Mouse (Mus musculus) hindbrain, embryonic 16.5 days (tissue): ENCODE measurements around the gene Slco4a1. TPM values are rescaled to one million over a fixed set of nuclear protein-coding genes. Genes with fewer than 3 reads are reported as not detected.

Experiments
- ATAC-seq: fragments of 200-750 bp; cut with Nextera tagmentation; 2 replicates; pipeline ENCODE4 v1.8.0; 2017; ENCODE audit warnings: moderate TSS enrichment, moderate library complexity
- H3K27ac ChIP-seq: fragments of 300-500 bp; sonication (generic); 2 replicates; pipeline ENCODE4 v1.5.1; 2014; ENCODE audit warnings: low read depth, mild to moderate bottlenecking, control low read depth, low read length, moderate library complexity
- H3K27me3 ChIP-seq: fragments of 300-500 bp; sonication (generic); replicated peaks from 2 replicates; pipeline ENCODE4 v1.6.1; 2014; ENCODE audit warnings: low read length; ENCODE audit not compliant: control insufficient read depth, insufficient read depth
- H3K36me3 ChIP-seq: fragments of 300-500 bp; sonication (generic); 2 replicates; pipeline ENCODE4 v1.6.1; 2014; ENCODE audit warnings: mild to moderate bottlenecking, low read length, moderate library complexity, mixed read lengths; ENCODE audit not compliant: control insufficient read depth, insufficient read depth
- H3K4me1 ChIP-seq: fragments of 300-500 bp; sonication (generic); 2 replicates; pipeline ENCODE4 v1.6.1; 2014; ENCODE audit warnings: low read depth, low read length; ENCODE audit not compliant: control insufficient read depth, insufficient read depth
- H3K4me2 ChIP-seq: fragments of 300-500 bp; sonication (generic); 2 replicates; pipeline ENCODE4 v1.6.1; 2014; ENCODE audit warnings: mild to moderate bottlenecking, low read length, control low read depth, moderate library complexity
- H3K4me3 ChIP-seq: fragments of 300-500 bp; sonication (generic); 2 replicates; pipeline ENCODE4 v1.5.1; 2014; ENCODE audit warnings: mild to moderate bottlenecking, low read length, control low read depth, moderate library complexity
- H3K9ac ChIP-seq: fragments of 300-500 bp; sonication (generic); 2 replicates; pipeline ENCODE4 v1.6.1; 2014; ENCODE audit warnings: low read depth, mild to moderate bottlenecking, control low read depth, low read length, moderate library complexity
- H3K9me3 ChIP-seq: fragments of 300-500 bp; sonication (generic); 2 replicates; pipeline ENCODE4 v1.6.1; 2014; ENCODE audit warnings: mild to moderate bottlenecking, low read length, moderate library complexity; ENCODE audit not compliant: control insufficient read depth
- WGBS: fragments of 180-500 bp; shearing (Covaris S2); extraction: QIAGEN DNeasy Blood & Tissue Kit; methylation state at CpG from one replicate; pipeline ENCODE4 v1.1.7; 2014; 5-methylcytosine and 5-hydroxymethylcytosine counted together
- polyA plus RNA-seq: library from polyadenylated mRNA; unstranded; fragments of >200 nt; fragmentation: Nextera tagmentation; extraction: Ambion mirVana; gene quantifications from 2 replicates; pipeline ENCODE4 v1.2.1, GENCODE M21; 2015

Gene Slco4a1
- polyA plus RNA-seq, 1 experiment from 2014 or later, result 2.7 TPM

GRCm38 (mm10) chr2:180484882-180485281 is 28.8 kb downstream of the Slco4a1 start:
- no peak for ATAC-seq
- H3K4me1 ChIP-seq, result peaks cover 13% of the 10 kb centered on the region
- H3K36me3 ChIP-seq, result no peaks in the 10 kb centered on the region
- H3K9me3 ChIP-seq, result no peaks in the 10 kb centered on the region
- H3K9ac ChIP-seq, result no peak overlapping the region
- no peak overlapping the region; the same call in 1 of the 2 replicates for H3K27ac ChIP-seq
- H3K27me3 ChIP-seq, result 0 out of 2 replicates have a peak, but pooled peaks cover 2% of the 10 kb centered on the region
- H3K4me3 ChIP-seq, result no peak overlapping the region
- 50% methylated on average over 4 of the region's 4 CpGs for WGBS
- no peak overlapping the region for H3K4me2 ChIP-seq

- no peaks in the 10 kb centered on the region for H3K36me3 ChIP-seq
- H3K27ac ChIP-seq, result peak overlapping the region; percentile 18; the same call in 1 of the 2 replicates
- H3K4me1 ChIP-seq, result peaks cover 13% of the 10 kb centered on the region
- H3K4me2 ChIP-seq, result no peak overlapping the region
- no peak for ATAC-seq
- H3K9me3 ChIP-seq, result no peaks in the 10 kb centered on the region
- peak overlapping the region; percentile 13; the same call in 1 of the 2 replicates for H3K9ac ChIP-seq
- no peak overlapping the region for H3K4me3 ChIP-seq
- 0 out of 2 replicates have a peak, but pooled peaks cover 2% of the 10 kb centered on the region for H3K27me3 ChIP-seq
- WGBS, result 15% methylated on average over 3 of the region's 3 CpGs
These were observed 29.3 kb downstream of the Slco4a1 start for GRCm38 (mm10) chr2:180485306-180485705.

- peak; percentile 59; the same call in 1 of the 2 replicates for ATAC-seq
- peaks cover 13% of the 10 kb centered on the region for H3K4me1 ChIP-seq
- H3K9me3 ChIP-seq, result no peaks in the 10 kb centered on the region
- WGBS, result 4% methylated on average over 17 of the region's 17 CpGs
- no peaks in the 10 kb centered on the region for H3K27me3 ChIP-seq
- H3K4me2 ChIP-seq, result peak overlapping the region; percentile 47
- peak overlapping the region; percentile 29; the same call in 1 of the 2 replicates for H3K9ac ChIP-seq
- no peaks in the 10 kb centered on the region for H3K36me3 ChIP-seq
- H3K4me3 ChIP-seq, result peak overlapping the region; percentile 18; the same call in 1 of the 2 replicates
- H3K27ac ChIP-seq, result no peak overlapping the region
These were observed 32.2 kb downstream of the Slco4a1 start for GRCm38 (mm10) chr2:180488210-180488751.

GRCm38 (mm10) chr2:180495906-180496305 is 39.9 kb downstream of the Slco4a1 start:
- Histone ChIP-seq H3K9me3 (no peaks in the 10 kb centered on the region), H3K27ac (no peak overlapping the region), H3K4me2 (no peak overlapping the region), H3K36me3 (no peaks in the 10 kb centered on the region), H3K27me3 (peaks cover 13% of the 10 kb centered on the region), H3K4me3 (no peak overlapping the region), H3K4me1 (peaks cover 17% of the 10 kb centered on the region), H3K9ac (no peak overlapping the region)
- no peak for ATAC-seq
- WGBS, result 78% methylated on average over 8 of the region's 8 CpGs

- Histone ChIP-seq H3K36me3 (no peaks in the 10 kb centered on the region), H3K4me1 (peaks cover 21% of the 10 kb centered on the region), H3K27me3 (peaks cover 17% of the 10 kb centered on the region), H3K4me3 (peak within 1 kb of the TSS; percentile 47), H3K27ac (no peak within 1 kb of the TSS), H3K9me3 (no peaks in the 10 kb centered on the region), H3K4me2 (peak within 1 kb of the TSS; percentile 83), H3K9ac (peak within 1 kb of the TSS; percentile 66)
- 0% methylated on average over 30 of the region's 30 CpGs for WGBS
- peak; percentile 58 for ATAC-seq
These were observed 43.7 kb downstream of the Slco4a1 start, which contains the start of gene Ntsr1 for GRCm38 (mm10) chr2:180499741-180500140. TSS of gene Ntsr1 (plus strand) at chr2:180499976.

GRCm38 (mm10) chr2:180500726-180501125 is 44.7 kb downstream of the Slco4a1 start:
- no peak overlapping the region; the same call in 1 of the 2 replicates for H3K9ac ChIP-seq
- peak overlapping the region; percentile 47 for H3K4me3 ChIP-seq
- H3K36me3 ChIP-seq, result no peaks in the 10 kb centered on the region
- no peaks in the 10 kb centered on the region for H3K9me3 ChIP-seq
- H3K27me3 ChIP-seq, result peaks cover 17% of the 10 kb centered on the region
- 29% methylated on average over 13 of the region's 13 CpGs for WGBS
- peaks cover 21% of the 10 kb centered on the region for H3K4me1 ChIP-seq
- no peak for ATAC-seq
- H3K4me2 ChIP-seq, result peak overlapping the region; percentile 83
- H3K27ac ChIP-seq, result no peak overlapping the region

GRCm38 (mm10) chr2:180501217-180501967 is 45.3 kb downstream of the Slco4a1 start:
- H3K4me2 ChIP-seq, result peak overlapping the region; percentile 83
- no peaks in the 10 kb centered on the region for H3K9me3 ChIP-seq
- peaks cover 17% of the 10 kb centered on the region for H3K27me3 ChIP-seq
- no peak overlapping the region for H3K27ac ChIP-seq
- 43% methylated on average over 9 of the region's 9 CpGs for WGBS
- peaks cover 23% of the 10 kb centered on the region for H3K4me1 ChIP-seq
- no peak for ATAC-seq
- H3K9ac ChIP-seq, result no peak overlapping the region
- no peaks in the 10 kb centered on the region for H3K36me3 ChIP-seq
- no peak overlapping the region; the same call in 1 of the 2 replicates for H3K4me3 ChIP-seq

GRCm38 (mm10) chr2:180506281-180506680 is 50.2 kb downstream of the Slco4a1 start:
- H3K27ac ChIP-seq, result no peak overlapping the region
- no peak overlapping the region for H3K4me2 ChIP-seq
- ATAC-seq, result peak; percentile 27; the same call in 1 of the 2 replicates

GRCm38 (mm10) chr2:180508455-180509115 is 52.5 kb downstream of the Slco4a1 start:
- H3K4me1 ChIP-seq, result peaks cover 17% of the 10 kb centered on the region
- H3K9me3 ChIP-seq, result no peaks in the 10 kb centered on the region
- no peak overlapping the region for H3K9ac ChIP-seq
- no peak for ATAC-seq
- H3K4me2 ChIP-seq, result no peak overlapping the region
- no peaks in the 10 kb centered on the region; the same call in 1 of the 2 replicates for H3K27me3 ChIP-seq
- no peak overlapping the region for H3K27ac ChIP-seq
- H3K4me3 ChIP-seq, result no peak overlapping the region
- no peaks in the 10 kb centered on the region for H3K36me3 ChIP-seq
- 52% methylated on average over 14 of the region's 14 CpGs for WGBS

More at GRCm38 (mm10) chr2:180506281-180506680, 50.2 kb downstream of the Slco4a1 start:
- no peak overlapping the region for H3K4me3 ChIP-seq
- no peaks in the 10 kb centered on the region; the same call in none of the 2 replicates for H3K27me3 ChIP-seq
- H3K9me3 ChIP-seq, result no peaks in the 10 kb centered on the region
- peaks cover 6% of the 10 kb centered on the region for H3K4me1 ChIP-seq
- H3K36me3 ChIP-seq, result no peaks in the 10 kb centered on the region
- H3K9ac ChIP-seq, result no peak overlapping the region; the same call in 1 of the 2 replicates
- 27% methylated on average over 5 of the region's 5 CpGs for WGBS
